Mouse (Mus musculus): ENCODE data around the gene Olfr1176. TPM values are rescaled to one million over a fixed set of nuclear protein-coding genes. Genes with fewer than 3 reads are reported as not detected.

Olfr1176 gene
- not detected for total RNA-seq (2023)

GRCm38 (mm10) chr2:88336421-88336820, at the start of gene Olfr1176:
TSS of gene Olfr1176 (plus strand) at chr2:88336721.

GRCm38 (mm10) chr2:88315035-88315434, 21.5 kb upstream of the Olfr1176 start, which contains the start of gene Olfr1174-ps:
TSS of gene Olfr1174-ps (minus strand) at chr2:88315135.

GRCm38 (mm10) chr2:88327115-88327514, 9.4 kb upstream of the Olfr1176 start, which contains the start of gene Olfr1175-ps:
TSS of gene Olfr1175-ps (minus strand) at chr2:88327215.

GRCm38 (mm10) chr2:88346392-88346791, 9.9 kb downstream of the Olfr1176 start, which contains the start of gene Olfr1177-ps:
TSS of gene Olfr1177-ps (minus strand) at chr2:88346492.

GRCm38 (mm10) chr2:88386762-88387161, 50.2 kb downstream of the Olfr1176 start, which contains the start of gene Olfr1178:
TSS of gene Olfr1178 (plus strand) at chr2:88387062.

Other genes with a start within 250 kb of the Olfr1176 start
- gene Olfr1164, start 242.8 kb upstream of the Olfr1176 start, total RNA-seq (2023): not detected
- not detected for gene Olfr1166, start 208.4 kb upstream of the Olfr1176 start, total RNA-seq (2023)
- not detected for gene Olfr1167, start 181.5 kb upstream of the Olfr1176 start, total RNA-seq (2023)
- gene Olfr1168, start 154.8 kb upstream of the Olfr1176 start, total RNA-seq (2023): not detected
- not detected for gene Olfr1170, start 108.4 kb upstream of the Olfr1176 start, total RNA-seq (2023)
- gene Olfr1173, start 56.8 kb upstream of the Olfr1176 start, total RNA-seq (2023): not detected
- gene Olfr1174-ps, start 21.6 kb upstream of the Olfr1176 start, total RNA-seq (2023): not detected
- not detected for gene Olfr1175-ps, start 9.5 kb upstream of the Olfr1176 start, total RNA-seq (2023)
- gene Olfr1177-ps, start 9.8 kb downstream of the Olfr1176 start, total RNA-seq (2023): not detected
- not detected for gene Olfr1178, start 50.3 kb downstream of the Olfr1176 start, total RNA-seq (2023)
- not detected for gene Olfr1179, start 69.7 kb downstream of the Olfr1176 start, total RNA-seq (2023)
- not detected for gene Olfr1180, start 82.4 kb downstream of the Olfr1176 start, total RNA-seq (2023)
- gene Olfr1181, start 89.5 kb downstream of the Olfr1176 start, total RNA-seq (2023): not detected
- not detected for gene Gm13757, start 112.4 kb downstream of the Olfr1176 start, total RNA-seq (2023)
- not detected for gene Olfr1183, start 118.1 kb downstream of the Olfr1176 start, total RNA-seq (2023)
- gene Olfr1184, start 146.9 kb downstream of the Olfr1176 start, total RNA-seq (2023): not detected
- not detected for gene Olfr1185-ps1, start 156.6 kb downstream of the Olfr1176 start, total RNA-seq (2023)
- not detected for gene Olfr1186, start 181.8 kb downstream of the Olfr1176 start, total RNA-seq (2023)
- gene Olfr1188, start 220.2 kb downstream of the Olfr1176 start, total RNA-seq (2023): not detected
- gene Olfr1189, start 249.7 kb downstream of the Olfr1176 start, total RNA-seq (2023): not detected

All from neutrophil, adult 83 days (primary cell).